Mouse (Mus musculus) heart, adult 2 months (tissue): ENCODE measurements around the gene Rasgrf1.

ENCODE experiments used
- CTCF ChIP-seq: fragments of 200-600 bp; IDR thresholded peaks from 2 replicates; pipeline ENCODE4 v1.8.1; 2022; ENCODE audit warnings: antibody characterized with exemption, mild to moderate bottlenecking, moderate library complexity
- EP300 ChIP-seq: fragments of 200-500 bp; IDR thresholded peaks from 2 replicates; pipeline ENCODE4 v1.6.1; 2011; ENCODE audit warnings: low read depth, low read length, control low read depth; ENCODE audit not compliant: insufficient read depth
- POLR2A ChIP-seq: fragments of 200-500 bp; IDR thresholded peaks from 2 replicates; pipeline ENCODE4 v1.6.1; 2011; ENCODE audit warnings: mild to moderate bottlenecking, low read depth, low read length, control low read depth; ENCODE audit not compliant: insufficient read depth

DNA sequence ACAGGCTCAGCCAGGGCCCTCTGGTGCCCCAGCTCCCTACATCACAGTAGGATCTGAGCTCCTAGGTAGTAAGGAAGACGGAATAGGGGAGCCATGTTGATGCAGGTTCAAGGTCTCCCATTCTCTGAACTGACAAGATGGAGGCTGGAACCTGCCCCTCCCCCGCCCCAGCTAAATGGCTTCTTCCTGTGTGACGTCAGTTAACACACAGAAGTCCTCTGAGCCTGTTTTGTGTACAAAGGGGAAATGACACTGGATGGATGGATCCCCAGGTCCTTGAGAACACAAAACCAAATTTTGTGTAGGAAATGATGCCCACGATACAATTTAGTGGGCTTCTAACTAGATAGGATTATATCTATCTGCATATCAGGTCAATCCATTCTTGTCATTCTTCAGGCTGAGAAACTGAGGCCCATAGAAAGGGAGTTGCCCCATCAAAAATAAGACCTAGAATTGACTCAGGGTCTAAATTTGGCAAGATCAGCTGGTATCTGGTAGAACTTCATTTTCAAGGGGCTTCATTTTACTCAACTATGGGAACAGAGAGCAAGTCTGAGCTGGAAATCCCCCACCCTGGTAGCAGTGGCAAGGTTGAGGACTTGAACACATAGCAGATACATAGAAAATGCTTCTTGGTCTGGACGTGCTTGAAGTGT lies 2.3 kb downstream of the Rasgrf1 start:
- TF ChIP-seq EP300 (no peak), CTCF (no peak), POLR2A (no peak)
